Comparison of ENCODE assay signal across 9 mouse cellular contexts in genomic region chr16:43235721-43236159, GRCm38 (mm10).
DNase-seq lines count a peak whose midpoint lies in the region; ATAC-seq and TF ChIP-seq lines count a peak whose summit lies in the region.
"Had no signal": no experiment of that assay in that cellular context is flagged by ENCODE, and none has a peak within 500 bp of the region (broad histone marks: within the 10 kb centered on the region; RNA-seq: fewer than 3 reads in every experiment).

No protein-coding gene starts in this region.

- TF ChIP-seq POLR2A in heart, adult 2 months (IDR thresholded peaks at IDR 0.05; ENCODE audit: insufficient read depth, low read depth, low read length) = no peak
- TF ChIP-seq POLR2A in lung, adult 2 months (IDR thresholded peaks at IDR 0.05; ENCODE audit: borderline replicate concordance, extremely low read depth, low read depth, low read length) = no peak

- WGBS in heart, adult 2 months = 62% methylated on average over 8 of the region's 8 CpGs
- 49% methylated on average over 8 of the region's 8 CpGs for WGBS in lung, adult 2 months
- 58% methylated on average over 8 of the region's 8 CpGs for WGBS in kidney, embryonic 15.5 days
- 58% methylated on average over 8 of the region's 8 CpGs for WGBS in neural tube, embryonic 15.5 days

- peak overlapping the region; percentile 15; the same call in 1 of the 2 replicates for H3K4me2 ChIP-seq in kidney, embryonic 15.5 days
- peak overlapping the region; percentile 9; the same call in 1 of the 2 replicates for H3K4me2 ChIP-seq in neural tube, embryonic 15.5 days

- no peak for TF ChIP-seq CTCF in heart, adult 2 months (IDR thresholded peaks at IDR 0.05)
- no peak for TF ChIP-seq CTCF in lung, adult 2 months (IDR thresholded peaks at IDR 0.05; ENCODE audit: insufficient read depth, low read length)

- no peak for DNase-seq in heart, adult 2 months
- DNase-seq in heart, postnatal 4 days = no peak
- no peak for DNase-seq in lung, adult 2 months
- no peak for DNase-seq in lung, adult 18-20 months
- DNase-seq in gastrocnemius, postnatal 36 days = no peak
- DNase-seq in left cerebral cortex, postnatal 25 days (ENCODE audit: low spot score in 2 of 2) = no peak
- DNase-seq: adrenal gland, postnatal 36 days had no signal

- no peaks in the 10 kb centered on the region for H3K27me3 ChIP-seq in heart, adult 2 months (ENCODE audit: control insufficient read depth, insufficient read depth, low read length)
- no peaks in the 10 kb centered on the region for H3K27me3 ChIP-seq in kidney, embryonic 15.5 days
- no peaks in the 10 kb centered on the region for H3K27me3 ChIP-seq in neural tube, embryonic 15.5 days (replicated peaks)

- no peaks in the 10 kb centered on the region for H3K36me3 ChIP-seq in heart, adult 2 months (ENCODE audit: control insufficient read depth, insufficient read depth, low read length)
- H3K36me3 ChIP-seq in kidney, embryonic 15.5 days = no peaks in the 10 kb centered on the region
- no peaks in the 10 kb centered on the region for H3K36me3 ChIP-seq in neural tube, embryonic 15.5 days

- H3K9ac ChIP-seq in heart, adult 2 months (ENCODE audit: low read depth, low read length) = peak overlapping the region; percentile 20; the same call in 1 of the 2 replicates
- no peak overlapping the region for H3K9ac ChIP-seq in kidney, embryonic 15.5 days
- no peak overlapping the region for H3K9ac ChIP-seq in neural tube, embryonic 15.5 days (replicated peaks)

- H3K9me3 ChIP-seq in kidney, embryonic 15.5 days (replicated peaks) = no peaks in the 10 kb centered on the region
- H3K9me3 ChIP-seq in neural tube, embryonic 15.5 days (replicated peaks) = no peaks in the 10 kb centered on the region

- TF ChIP-seq EP300 in heart, adult 2 months (IDR thresholded peaks at IDR 0.05; ENCODE audit: insufficient read depth, low read depth, low read length) = no peak

- peak overlapping the region; percentile 10; the same call in 1 of the 2 replicates for H3K4me3 ChIP-seq in heart, adult 2 months
- H3K4me3 ChIP-seq in lung, adult 2 months (replicated peaks; ENCODE audit: extremely low read depth, low read depth, low read length) = peak overlapping the region; percentile 32
- no peak overlapping the region for H3K4me3 ChIP-seq in kidney, embryonic 15.5 days (replicated peaks)
- H3K4me3 ChIP-seq in neural tube, embryonic 15.5 days (replicated peaks) = no peak overlapping the region

- intact Hi-C loops in heart, adult 2 months (cut with DNase I) = no loop called here
- intact Hi-C loops in gastrocnemius, postnatal 36 days (cut with DNase I) = no loop called here
- intact Hi-C loops in left cerebral cortex, postnatal 25 days (cut with DNase I) = no loop called here

- H3K79me2 ChIP-seq in heart, adult 2 months (replicated peaks; ENCODE audit: control insufficient read depth, insufficient read depth, low read length) = 0 out of 2 replicates have a peak, but pooled peaks cover 2% of the 10 kb centered on the region

- H3K4me1 ChIP-seq in heart, adult 2 months (ENCODE audit: control insufficient read depth, insufficient read depth, low read length) = peaks cover 2% of the 10 kb centered on the region; the same call in 1 of the 2 replicates
- H3K4me1 ChIP-seq in lung, adult 2 months (ENCODE audit: control insufficient read depth, insufficient read depth, low read length) = peaks cover 7% of the 10 kb centered on the region
- 0 out of 2 replicates have a peak, but pooled peaks cover 11% of the 10 kb centered on the region for H3K4me1 ChIP-seq in kidney, embryonic 15.5 days
- H3K4me1 ChIP-seq in neural tube, embryonic 15.5 days = 0 out of 2 replicates have a peak, but pooled peaks cover 5% of the 10 kb centered on the region

- ATAC-seq in kidney, embryonic 15.5 days (replicated peaks; ENCODE audit: low FRiP score) = no peak
- no peak for ATAC-seq in neural tube, embryonic 15.5 days (ENCODE audit: low FRiP score)

- H3K27ac ChIP-seq in heart, adult 2 months = peak overlapping the region; percentile 34
- H3K27ac ChIP-seq in kidney, embryonic 15.5 days = peak overlapping the region; percentile 59
- H3K27ac ChIP-seq in neural tube, embryonic 15.5 days (replicated peaks) = no peak overlapping the region

Comparison
In these comparisons a context has a peak if more than half of its experiments do, and no peak if none do; other contexts are left out.
1. H3K4me3 ChIP-seq: peak in heart, adult 2 months (single experiment) and lung, adult 2 months (single experiment); none in kidney, embryonic 15.5 days (single experiment) and neural tube, embryonic 15.5 days (single experiment).